Mouse (Mus musculus): Measurements from ENCODE around the gene Stn1. TPM values are rescaled to one million over a fixed set of nuclear protein-coding genes. Genes with fewer than 3 reads are reported as not detected.

Stn1 gene
- total and polyA plus RNA-seq, 2 experiments from 2014 or later, result 19.5 to 28.1 TPM

DNA sequence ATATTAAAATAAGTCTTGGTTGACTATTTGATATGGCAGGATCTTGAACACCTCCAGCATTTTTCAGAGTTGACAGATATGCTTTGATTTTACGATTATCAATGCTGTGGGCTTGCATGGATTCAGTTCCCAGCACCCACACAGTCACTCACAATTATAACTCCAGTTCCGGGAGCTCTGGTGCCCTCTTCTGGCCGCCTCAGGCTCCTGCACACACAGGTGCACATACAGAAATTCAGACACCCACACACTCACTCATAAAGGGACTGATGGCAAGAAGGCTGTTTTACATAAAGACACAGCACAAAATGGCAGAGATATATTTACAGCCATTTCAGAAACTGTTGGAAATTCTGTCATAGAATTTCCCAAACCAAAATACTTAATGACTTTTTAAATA lies 48.1 kb downstream of the Stn1 start:
- no peak for DNase-seq (ENCODE audit: low spot score)
- peak; percentile 27 for TF ChIP-seq CTCF (IDR thresholded peaks at IDR 0.05)
- 97% methylated on average over 3 of the region's 3 CpGs for WGBS

DNA sequence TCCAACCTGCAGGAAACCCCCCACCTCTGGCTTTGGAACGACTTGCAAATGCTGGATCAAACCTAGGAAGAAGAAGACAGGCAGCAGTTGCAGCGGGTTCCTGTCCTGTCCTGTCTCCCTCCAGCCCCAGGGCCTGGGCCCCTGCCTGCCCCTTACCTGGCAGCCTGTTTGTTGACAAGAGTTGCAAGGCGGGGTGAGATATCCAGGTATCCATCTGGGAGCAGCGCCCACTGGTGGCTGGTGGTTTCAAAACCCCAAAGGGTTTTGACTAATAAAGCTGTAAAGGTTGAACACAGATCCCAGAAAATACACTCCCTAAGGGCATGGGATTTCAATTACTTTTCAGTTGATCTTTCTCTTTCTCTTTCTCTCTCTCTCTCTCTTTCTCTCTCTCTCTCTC lies 49.1 kb downstream of the Stn1 start:
- Histone ChIP-seq H3K4me3 (ENCODE audit: low read depth, low read length) (no peak overlapping the region), H3K36me3 (ENCODE audit: insufficient read depth, low read length) (no peaks in the 10 kb centered on the region), H3K4me1 (ENCODE audit: insufficient read depth, low read length) (peaks cover 12% of the 10 kb centered on the region; the same call in 1 of the 2 replicates), H3K27ac (ENCODE audit: low read depth, low read length) (no peak overlapping the region), H3K27me3 (ENCODE audit: insufficient read depth, low read length) (no peaks in the 10 kb centered on the region), H3K9me3 (ENCODE audit: low read length) (no peaks in the 10 kb centered on the region), H3K9ac (replicated peaks; ENCODE audit: low read length, poor library complexity, severe bottlenecking) (no peak overlapping the region), H3K4me2 (ENCODE audit: low read depth, low read length, poor library complexity, severe bottlenecking) (no peak overlapping the region)
- TF ChIP-seq CTCF (IDR thresholded peaks at IDR 0.05), result peak; percentile 42
- 39% methylated on average over 4 of the region's 4 CpGs for WGBS
- no peak for DNase-seq (ENCODE audit: low spot score)
- no peak for ATAC-seq (ENCODE audit: low FRiP score)

More for the DNA sequence above, 48.1 kb downstream of the Stn1 start:
- no peaks in the 10 kb centered on the region for H3K36me3 ChIP-seq (ENCODE audit: insufficient read depth, low read length)
- no peaks in the 10 kb centered on the region for H3K27me3 ChIP-seq (ENCODE audit: insufficient read depth, low read length)
- no peak overlapping the region for H3K4me3 ChIP-seq (ENCODE audit: low read depth, low read length)
- no peak for ATAC-seq (ENCODE audit: low FRiP score)
- peaks cover 12% of the 10 kb centered on the region; the same call in 1 of the 2 replicates for H3K4me1 ChIP-seq (ENCODE audit: insufficient read depth, low read length)
- no peak overlapping the region for H3K27ac ChIP-seq (ENCODE audit: low read depth, low read length)
- no peak overlapping the region for H3K4me2 ChIP-seq (ENCODE audit: low read depth, low read length, poor library complexity, severe bottlenecking)
- H3K9ac ChIP-seq (replicated peaks; ENCODE audit: low read length, poor library complexity, severe bottlenecking), result no peak overlapping the region
- H3K9me3 ChIP-seq (ENCODE audit: low read length), result no peaks in the 10 kb centered on the region

DNA sequence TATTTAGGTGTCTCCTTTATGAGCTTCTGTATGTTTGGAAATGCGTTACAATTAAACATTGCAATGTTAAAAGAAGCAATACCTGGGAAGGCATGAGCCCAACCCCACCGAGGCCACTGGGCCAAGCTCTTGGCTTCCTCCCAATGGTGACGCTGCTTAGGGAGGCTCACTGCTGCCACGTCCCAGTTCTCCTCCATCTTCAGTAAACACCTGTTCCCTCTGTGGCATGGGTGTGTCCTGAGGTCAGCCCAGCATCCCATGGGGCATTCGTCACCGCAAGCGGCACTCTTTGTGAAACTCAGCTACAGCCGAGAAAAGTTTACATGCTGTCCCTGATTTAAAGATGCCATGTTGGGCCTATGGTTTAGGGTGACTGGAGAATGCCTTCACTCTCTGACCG lies 49.7 kb downstream of the Stn1 start:
- H3K36me3 ChIP-seq (ENCODE audit: insufficient read depth, low read length), result no peaks in the 10 kb centered on the region
- no peak overlapping the region for H3K9ac ChIP-seq (replicated peaks; ENCODE audit: low read length, poor library complexity, severe bottlenecking)
- no peaks in the 10 kb centered on the region for H3K9me3 ChIP-seq (ENCODE audit: low read length)
- no peak overlapping the region for H3K27ac ChIP-seq (ENCODE audit: low read depth, low read length)
- H3K4me1 ChIP-seq (ENCODE audit: insufficient read depth, low read length), result peaks cover 6% of the 10 kb centered on the region; the same call in 1 of the 2 replicates
- no peaks in the 10 kb centered on the region for H3K27me3 ChIP-seq (ENCODE audit: insufficient read depth, low read length)
- WGBS, result 94% methylated on average over 9 of the region's 9 CpGs
- no peak for TF ChIP-seq CTCF (IDR thresholded peaks at IDR 0.05)
- no peak overlapping the region for H3K4me3 ChIP-seq (ENCODE audit: low read depth, low read length)
- DNase-seq (ENCODE audit: low spot score) (no peak), ATAC-seq (ENCODE audit: low FRiP score) (no peak)
- no peak overlapping the region for H3K4me2 ChIP-seq (ENCODE audit: low read depth, low read length, poor library complexity, severe bottlenecking)

DNA sequence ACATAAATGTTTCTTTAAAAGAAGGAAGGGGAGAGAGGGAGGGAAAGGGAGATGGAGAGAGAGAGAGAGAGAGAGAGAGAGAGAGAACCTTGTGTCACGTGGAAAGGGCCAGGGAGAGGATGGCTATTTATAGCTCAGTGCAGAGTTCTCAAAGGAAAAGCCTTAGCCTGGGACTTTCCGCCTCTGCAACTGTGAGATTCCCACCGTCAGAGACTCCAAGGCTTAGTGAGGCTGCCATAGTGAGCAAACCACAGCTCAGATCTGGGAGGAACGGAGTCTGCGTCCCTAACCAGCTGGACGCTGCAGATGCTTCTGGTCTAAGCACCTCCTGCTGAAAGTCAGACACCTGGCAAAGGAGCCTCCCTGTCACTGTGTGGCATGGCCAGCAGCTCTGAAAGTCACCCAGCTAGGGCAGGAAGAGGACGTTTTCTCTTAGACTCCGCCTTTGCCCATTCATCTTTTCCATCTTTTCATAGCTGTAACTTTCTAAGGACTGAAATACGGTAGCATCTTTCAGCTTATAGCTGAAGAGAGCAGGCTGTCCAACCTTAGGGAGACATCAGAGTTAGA lies 51.2 kb downstream of the Stn1 start:
- ATAC-seq (ENCODE audit: low FRiP score), result no peak
- H3K4me2 ChIP-seq (ENCODE audit: low read depth, low read length, poor library complexity, severe bottlenecking), result 0 out of 2 replicates have a peak overlapping the region, but pooled peaks have one; percentile 7
- DNase-seq (ENCODE audit: low spot score), result peak; percentile 33
- H3K27ac ChIP-seq (ENCODE audit: low read depth, low read length), result 0 out of 2 replicates have a peak overlapping the region, but pooled peaks have one; percentile 9
- H3K9me3 ChIP-seq (ENCODE audit: low read length), result no peaks in the 10 kb centered on the region
- H3K36me3 ChIP-seq (ENCODE audit: insufficient read depth, low read length), result no peaks in the 10 kb centered on the region
- WGBS, result 37% methylated on average over 9 of the region's 9 CpGs
- TF ChIP-seq CTCF (IDR thresholded peaks at IDR 0.05), result no peak
- H3K9ac ChIP-seq (replicated peaks; ENCODE audit: low read length, poor library complexity, severe bottlenecking), result no peak overlapping the region
- no peak overlapping the region for H3K4me3 ChIP-seq (ENCODE audit: low read depth, low read length)
- no peaks in the 10 kb centered on the region for H3K27me3 ChIP-seq (ENCODE audit: insufficient read depth, low read length)
- peaks cover 6% of the 10 kb centered on the region; the same call in 1 of the 2 replicates for H3K4me1 ChIP-seq (ENCODE audit: insufficient read depth, low read length)

DNA sequence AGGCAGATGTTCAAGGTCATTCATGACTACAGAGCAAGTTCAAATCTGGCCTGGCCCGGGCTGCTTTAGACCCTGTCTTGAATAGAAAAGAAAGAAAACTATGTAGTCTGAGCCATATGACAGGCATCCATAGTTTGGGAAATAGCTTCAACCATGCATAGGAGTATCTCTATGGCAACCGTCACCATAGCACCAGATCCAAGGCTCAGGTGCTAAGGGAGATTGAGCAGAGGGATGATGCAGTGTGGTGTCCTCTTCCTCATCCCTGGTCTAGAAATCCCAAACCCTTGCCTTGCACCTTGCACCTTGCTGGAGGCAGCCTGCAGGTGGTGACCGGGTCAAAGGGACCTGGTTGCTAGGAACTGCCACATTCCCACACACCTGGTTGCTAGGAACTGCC lies 53.2 kb downstream of the Stn1 start:
- H3K4me2 ChIP-seq (ENCODE audit: low read depth, low read length, poor library complexity, severe bottlenecking), result no peak overlapping the region
- no peak for TF ChIP-seq CTCF (IDR thresholded peaks at IDR 0.05)

DNA sequence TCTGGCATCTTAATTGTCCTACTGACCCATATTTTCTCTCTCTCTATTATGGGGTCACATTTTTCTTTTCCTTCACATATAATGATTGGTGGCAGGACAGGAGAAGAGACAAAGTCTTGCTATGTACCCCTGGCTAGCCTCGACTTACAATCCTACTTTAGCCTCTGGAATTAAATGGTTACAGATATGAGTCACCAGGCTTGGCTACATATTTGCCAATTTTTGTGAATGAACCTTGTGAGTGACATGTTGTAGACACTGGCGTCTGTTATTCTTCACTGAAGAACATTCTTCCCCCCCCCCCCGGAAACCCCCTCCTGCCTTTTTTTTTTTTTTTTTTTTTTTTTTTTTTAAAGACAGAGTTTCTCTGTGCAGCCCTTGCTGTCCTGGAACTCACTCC lies 54.0 kb downstream of the Stn1 start:
- no peaks in the 10 kb centered on the region for H3K36me3 ChIP-seq (ENCODE audit: insufficient read depth, low read length)
- no peak overlapping the region for H3K9ac ChIP-seq (replicated peaks; ENCODE audit: low read length, poor library complexity, severe bottlenecking)
- ATAC-seq (ENCODE audit: low FRiP score), result no peak
- H3K4me2 ChIP-seq (ENCODE audit: low read depth, low read length, poor library complexity, severe bottlenecking), result no peak overlapping the region
- no peaks in the 10 kb centered on the region for H3K9me3 ChIP-seq (ENCODE audit: low read length)
- H3K4me3 ChIP-seq (ENCODE audit: low read depth, low read length), result no peak overlapping the region
- no peak overlapping the region for H3K27ac ChIP-seq (ENCODE audit: low read depth, low read length)
- TF ChIP-seq CTCF (IDR thresholded peaks at IDR 0.05), result no peak
- H3K27me3 ChIP-seq (ENCODE audit: insufficient read depth, low read length), result no peaks in the 10 kb centered on the region
- peaks cover 6% of the 10 kb centered on the region; the same call in 1 of the 2 replicates for H3K4me1 ChIP-seq (ENCODE audit: insufficient read depth, low read length)
- 74% methylated on average over 3 of the region's 3 CpGs for WGBS
- DNase-seq (ENCODE audit: low spot score), result no peak

More for the DNA sequence above, 53.2 kb downstream of the Stn1 start:
- Histone ChIP-seq H3K27me3 (ENCODE audit: insufficient read depth, low read length) (no peaks in the 10 kb centered on the region), H3K36me3 (ENCODE audit: insufficient read depth, low read length) (no peaks in the 10 kb centered on the region), H3K9me3 (ENCODE audit: low read length) (no peaks in the 10 kb centered on the region), H3K4me3 (ENCODE audit: low read depth, low read length) (no peak overlapping the region), H3K9ac (replicated peaks; ENCODE audit: low read length, poor library complexity, severe bottlenecking) (no peak overlapping the region), H3K27ac (ENCODE audit: low read depth, low read length) (peak overlapping the region; percentile 39), H3K4me1 (ENCODE audit: insufficient read depth, low read length) (peaks cover 6% of the 10 kb centered on the region; the same call in 1 of the 2 replicates)
- peak; percentile 66; the same call in 1 of the 2 replicates for ATAC-seq (ENCODE audit: low FRiP score)
- WGBS, result 71% methylated on average over 3 of the region's 3 CpGs
- peak; percentile 60 for DNase-seq (ENCODE audit: low spot score)
